Mouse (Mus musculus): ENCODE measurements around the gene Trmo. TPM values are rescaled to one million over a fixed set of nuclear protein-coding genes. Genes with fewer than 3 reads are reported as not detected.

Gene Trmo
- total and polyA plus RNA-seq, 3 experiments: 3.5 to 4.1 TPM; not detected in 1

- peaks cover 6 to 12% of the 10 kb centered on the region in 2 experiments; a peak in 3 of 4 replicates for H3K4me1 ChIP-seq (ENCODE audit: control insufficient read depth in 1 of 2, insufficient read depth in 2 of 2, low read length in 2 of 2)
- H3K9me3 ChIP-seq (replicated peaks; ENCODE audit: insufficient read depth, low read length): no peaks in the 10 kb centered on the region
- H3K27me3 ChIP-seq (ENCODE audit: control insufficient read depth in 1 of 2, insufficient read depth in 2 of 2, low read length in 2 of 2): no peaks in the 10 kb centered on the region
- H3K27ac ChIP-seq (ENCODE audit: control insufficient read depth, low read depth, low read length): no peak overlapping the region
- TF ChIP-seq NRF1 (IDR thresholded peaks at IDR 0.05; ENCODE audit: insufficient read depth, low read depth, low read length, poor library complexity, severe bottlenecking) (no peak), MEF2A (IDR thresholded peaks at IDR 0.05; ENCODE audit: extremely low read depth, insufficient replicate concordance, low read depth, low read length, poor library complexity, severe bottlenecking) (peak; percentile 48; the same call in 1 of the 2 replicates)
- DNase-seq (ENCODE audit: low read depth, low spot score): no peak
- H3K9ac ChIP-seq (ENCODE audit: control insufficient read depth, low read depth, low read length, poor library complexity, severe bottlenecking): no peak overlapping the region
- H3K4me3 ChIP-seq (ENCODE audit: control insufficient read depth in 1 of 2, insufficient read depth in 1 of 2, low read depth in 2 of 2, low read length in 2 of 2): no peak overlapping the region
- H3K79me2 ChIP-seq (ENCODE audit: control insufficient read depth, insufficient read depth, low read length, poor library complexity): peaks cover 3% of the 10 kb centered on the region; the same call in 1 of the 2 replicates
- H3K36me3 ChIP-seq (ENCODE audit: control insufficient read depth in 1 of 2, insufficient read depth in 2 of 2, low read length in 2 of 2): peaks cover 0 to 2% of the 10 kb centered on the region in 2 experiments; a peak in 3 of 4 replicates
Measured at GRCm38 (mm10) chr4:46394388-46394787, 5.2 kb upstream of the Trmo start.

- DNase-seq (ENCODE audit: low read depth, low spot score): peak; percentile 96
- Histone ChIP-seq H3K79me2 (ENCODE audit: control insufficient read depth, insufficient read depth, low read length, poor library complexity) (peaks cover 5% of the 10 kb centered on the region; the same call in 1 of the 2 replicates), H3K9me3 (replicated peaks; ENCODE audit: insufficient read depth, low read length) (no peaks in the 10 kb centered on the region), H3K4me1 (ENCODE audit: control insufficient read depth in 1 of 2, insufficient read depth in 2 of 2, low read length in 2 of 2) (0 out of 4 replicates have a peak, but pooled peaks cover 0 to 2% of the 10 kb centered on the region in 2 experiments), H3K27ac (ENCODE audit: control insufficient read depth, low read depth, low read length) (peak overlapping the region; percentile 96), H3K9ac (ENCODE audit: control insufficient read depth, low read depth, low read length, poor library complexity, severe bottlenecking) (peak overlapping the region; percentile 97), H3K27me3 (ENCODE audit: control insufficient read depth in 1 of 2, insufficient read depth in 2 of 2, low read length in 2 of 2) (no peaks in the 10 kb centered on the region), H3K4me3 (ENCODE audit: control insufficient read depth in 1 of 2, insufficient read depth in 1 of 2, low read depth in 2 of 2, low read length in 2 of 2) (peak overlapping the region; percentile 70 to 90), H3K36me3 (ENCODE audit: control insufficient read depth in 1 of 2, insufficient read depth in 2 of 2, low read length in 2 of 2) (peaks cover 0 to 2% of the 10 kb centered on the region in 2 experiments; a peak in 2 of 4 replicates)
- TF ChIP-seq USF2 (IDR thresholded peaks at IDR 0.05; ENCODE audit: borderline replicate concordance in 1 of 2, insufficient read depth in 1 of 2, low read depth in 1 of 2, low read length in 2 of 2) (no peak), MAFK (IDR thresholded peaks at IDR 0.05; ENCODE audit: borderline replicate concordance, low read depth, low read length) (no peak), TAL1 (IDR thresholded peaks at IDR 0.05; ENCODE audit: low read length) (no peak), SIN3A (IDR thresholded peaks at IDR 0.05; ENCODE audit: low read length) (peak; percentile 61), KAT2A (conservative IDR thresholded peaks at IDR 0.05; ENCODE audit: low read depth, low read length) (no peak), MAX (IDR thresholded peaks at IDR 0.05; ENCODE audit: low read length) (peak; percentile 25), NELFE (IDR thresholded peaks at IDR 0.05; ENCODE audit: low read depth, low read length) (peak; percentile 60), POLR2A (IDR thresholded peaks at IDR 0.05; ENCODE audit: control insufficient read depth in 1 of 2, insufficient read depth in 1 of 2, low read depth in 1 of 2, low read length in 2 of 2, poor library complexity in 1 of 2) (peak in 1 of 2 experiments; percentile 48; a peak in 2 of 4 replicates), RAD21 (IDR thresholded peaks at IDR 0.05; ENCODE audit: low read depth, low read length) (peak; percentile 77), HCFC1 (IDR thresholded peaks at IDR 0.05; ENCODE audit: low read depth, low read length) (peak; percentile 55), USF1 (IDR thresholded peaks at IDR 0.05; ENCODE audit: low read depth, low read length) (no peak), NRF1 (IDR thresholded peaks at IDR 0.05; ENCODE audit: insufficient read depth, low read depth, low read length, poor library complexity, severe bottlenecking) (no peak), MAZ (IDR thresholded peaks at IDR 0.05; ENCODE audit: low read depth, low read length) (0 out of 2 replicates have a peak, but pooled peaks have one; percentile 21), CHD1 (IDR thresholded peaks at IDR 0.05; ENCODE audit: low read depth, low read length) (no peak), MYC (IDR thresholded peaks at IDR 0.05; ENCODE audit: low read depth, low read length) (peak; percentile 71; the same call in 1 of the 2 replicates), TCF12 (IDR thresholded peaks at IDR 0.05; ENCODE audit: low read depth, low read length) (0 out of 2 replicates have a peak, but pooled peaks have one; percentile 21), EP300 (IDR thresholded peaks at IDR 0.05; ENCODE audit: low read depth in 1 of 2, low read length in 2 of 2) (0 out of 4 replicates have a peak, but pooled peaks of 1 of the 2 experiments have one; percentile 5), TBP (IDR thresholded peaks at IDR 0.05; ENCODE audit: low read depth, low read length) (peak; percentile 80), BHLHE40 (IDR thresholded peaks at IDR 0.05; ENCODE audit: borderline replicate concordance, low read depth, low read length) (no peak), GATA1 (IDR thresholded peaks at IDR 0.05; ENCODE audit: low read depth, low read length) (no peak), UBTF (IDR thresholded peaks at IDR 0.05; ENCODE audit: borderline replicate concordance, insufficient read depth, low read depth, low read length) (no peak), ZNF384 (IDR thresholded peaks at IDR 0.05; ENCODE audit: low read depth, low read length) (no peak), ETS1 (IDR thresholded peaks at IDR 0.05; ENCODE audit: low read depth, low read length) (peak; percentile 13; the same call in 1 of the 2 replicates), CHD2 (IDR thresholded peaks at IDR 0.05; ENCODE audit: low read length) (no peak), MXI1 (IDR thresholded peaks at IDR 0.05; ENCODE audit: low read depth, low read length) (no peak; the same call in 1 of the 2 replicates), CTCF (IDR thresholded peaks at IDR 0.05 in 2 of 3, conservative IDR thresholded peaks at IDR 0.05 in 1 of 3; ENCODE audit: control insufficient read depth in 1 of 3, insufficient read depth in 1 of 3, low read depth in 2 of 3, low read length in 3 of 3, poor library complexity in 1 of 3, severe bottlenecking in 1 of 3) (peak; percentile 84 to 97 (median 94)), ZC3H11A (IDR thresholded peaks at IDR 0.05; ENCODE audit: low read depth, low read length) (peak; percentile 64), ZMIZ1 (IDR thresholded peaks at IDR 0.05; ENCODE audit: low read depth, low read length) (peak; percentile 80)
Measured at GRCm38 (mm10) chr4:46390390-46390970, 1.2 kb upstream of the Trmo start.
